Mouse (Mus musculus) ES-E14 (cell line): ENCODE data around the gene Plekho2. TPM values are rescaled to one million over a fixed set of nuclear protein-coding genes. Genes with fewer than 3 reads are reported as not detected.

ENCODE experiments used
- DNase-seq: peaks from one replicate; pipeline ENCODE4 v3.0.0-alpha.2; 2013; ENCODE audit warnings: low read depth, low spot score
- H3K27ac ChIP-seq: 2 replicates; pipeline ENCODE4 v1.5.1; 2012; ENCODE audit warnings: low read depth, mild to moderate bottlenecking, low read length, moderate library complexity, mixed read lengths; ENCODE audit not compliant: poor library complexity, insufficient read depth, severe bottlenecking
- H3K36me3 ChIP-seq: 2 replicates; pipeline ENCODE4 v1.6.1; 2012; ENCODE audit warnings: mild to moderate bottlenecking, low read length, moderate library complexity, mixed read lengths; ENCODE audit not compliant: control insufficient read depth, poor library complexity, insufficient read depth, severe bottlenecking
- H3K4me1 ChIP-seq, 2 experiments: fragments of 150-350 bp in 1 of 2; sonication (generic) in 1 of 2; 2 replicates each; pipeline ENCODE4 v1.6.1; 2012; ENCODE audit warnings: low read length in 2 of 2, mild to moderate bottlenecking in 1 of 2, mixed read lengths in 1 of 2; ENCODE audit not compliant: control insufficient read depth in 2 of 2, insufficient read depth in 2 of 2, poor library complexity in 1 of 2
- H3K4me3 ChIP-seq, 2 experiments: fragments of 150-350 bp in 1 of 2; sonication (generic) in 1 of 2; 2 replicates each; pipeline ENCODE4 v1.5.1; 2012; ENCODE audit warnings: low read length in 2 of 2, low read depth in 1 of 2, mild to moderate bottlenecking in 1 of 2, mixed read lengths in 1 of 2; ENCODE audit not compliant: insufficient read depth in 1 of 2, poor library complexity in 1 of 2, severe bottlenecking in 1 of 2
- H3K9ac ChIP-seq: 2 replicates; pipeline ENCODE4 v1.6.1; 2012; ENCODE audit warnings: low read depth, mild to moderate bottlenecking, low read length, mixed read lengths; ENCODE audit not compliant: poor library complexity, insufficient read depth, severe bottlenecking
- H3K9me3 ChIP-seq: fragments of 150-350 bp; sonication (generic); 2 replicates; pipeline ENCODE4 v1.6.1; 2012; ENCODE audit warnings: low read depth, mild to moderate bottlenecking, low read length; ENCODE audit not compliant: control insufficient read depth, insufficient read depth
- CHD2 ChIP-seq: IDR thresholded peaks from 2 replicates; pipeline ENCODE4 v1.6.1; 2014; ENCODE audit warnings: mild to moderate bottlenecking, low read depth, low read length, inconsistent platforms
- HCFC1 ChIP-seq: IDR thresholded peaks from 2 replicates; pipeline ENCODE4 v1.6.1; 2012; ENCODE audit warnings: low read length, inconsistent platforms, borderline replicate concordance; ENCODE audit not compliant: insufficient read depth
- MAFK ChIP-seq: IDR thresholded peaks from 2 replicates; pipeline ENCODE4 v1.6.1; 2014; ENCODE audit warnings: mild to moderate bottlenecking, low read depth, low read length, inconsistent platforms; ENCODE audit not compliant: insufficient read depth
- ZC3H11A ChIP-seq: IDR thresholded peaks from 2 replicates; pipeline ENCODE4 v1.6.1; 2012; ENCODE audit warnings: low read depth, mild to moderate bottlenecking, inconsistent platforms, low read length, borderline replicate concordance
- ZNF384 ChIP-seq: IDR thresholded peaks from 2 replicates; pipeline ENCODE4 v1.6.1; 2012; ENCODE audit warnings: low read depth, low read length, inconsistent platforms
- in situ Hi-C, 2 experiments: fragments of 600-800 bp; cut with MboI; formaldehyde crosslinking; loops; one replicate each; pipeline ENCODE4 v1.15.1; 2025; ENCODE audit warnings: low sequenced_read_pairs in 2 of 2, inconsistent platforms in 1 of 2; ENCODE audit not compliant: unreplicated experiment in 2 of 2
- total RNA-seq: library from RNA; depleted of rRNA; stranded (reverse); fragments of 300-350 nt; gene quantifications from 2 replicates; pipeline ENCODE4 v1.2.3, GENCODE M21; 2012

Plekho2 gene
- total RNA-seq, 1 experiment: 5.4 TPM

- Histone ChIP-seq H3K9me3 (no peaks in the 10 kb centered on the region), H3K27ac (no peak overlapping the region), H3K36me3 (no peaks in the 10 kb centered on the region), H3K4me3 (no peak overlapping the region), H3K9ac (no peak overlapping the region), H3K4me1 (peaks cover 10 to 21% of the 10 kb centered on the region in 2 experiments)
- DNase-seq: no peak
- TF ChIP-seq ZNF384: no peak
- no peak for TF ChIP-seq ZC3H11A
- no peak for TF ChIP-seq CHD2
- no peak for TF ChIP-seq HCFC1
- TF ChIP-seq MAFK: no peak
- in situ Hi-C loops: no loop called here
Measured at GRCm38 (mm10) chr9:65621666-65622065, 41.8 kb upstream of the Plekho2 start.

GRCm38 (mm10) chr9:65621196-65621595 lies 41.4 kb upstream of the Plekho2 start:
- no peak for DNase-seq
- Histone ChIP-seq H3K4me3 (no peak overlapping the region), H3K4me1 (peaks cover 10 to 20% of the 10 kb centered on the region in 2 experiments), H3K9ac (no peak overlapping the region), H3K9me3 (no peaks in the 10 kb centered on the region), H3K27ac (no peak overlapping the region), H3K36me3 (no peaks in the 10 kb centered on the region)
- in situ Hi-C loops: no loop called here
- TF ChIP-seq CHD2: no peak
- no peak for TF ChIP-seq ZC3H11A
- no peak for TF ChIP-seq ZNF384
- no peak for TF ChIP-seq MAFK
- TF ChIP-seq HCFC1: no peak

DNA sequence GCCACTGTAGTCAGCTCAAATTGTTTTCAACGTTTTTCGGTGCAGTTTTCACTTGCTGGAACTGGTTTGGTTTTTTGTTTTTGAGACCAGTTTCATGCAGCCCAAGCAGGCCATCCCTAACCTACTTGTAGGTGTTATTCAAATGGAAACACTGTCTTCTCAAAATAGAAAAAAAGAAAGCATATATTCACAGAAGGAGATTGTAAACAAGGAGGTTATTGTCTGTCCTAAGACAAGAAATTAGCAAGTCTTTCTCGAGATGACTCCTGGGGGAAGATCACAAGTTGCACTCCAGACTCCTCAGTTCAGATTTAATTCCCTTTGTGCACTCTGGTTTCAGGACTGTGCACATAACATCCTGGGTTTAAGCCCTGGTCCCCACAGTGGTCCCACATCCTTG lies 39.5 kb upstream of the Plekho2 start:
- Histone ChIP-seq H3K9ac (no peak overlapping the region), H3K27ac (peak overlapping the region; percentile 59), H3K9me3 (no peaks in the 10 kb centered on the region), H3K4me1 (peaks cover 8 to 13% of the 10 kb centered on the region in 2 experiments; a peak in 3 of 4 replicates), H3K4me3 (no peak overlapping the region), H3K36me3 (no peaks in the 10 kb centered on the region)
- in situ Hi-C loops: no loop called here
- TF ChIP-seq ZC3H11A (no peak), ZNF384 (no peak), CHD2 (no peak), HCFC1 (no peak), MAFK (no peak)
- DNase-seq: no peak

DNA sequence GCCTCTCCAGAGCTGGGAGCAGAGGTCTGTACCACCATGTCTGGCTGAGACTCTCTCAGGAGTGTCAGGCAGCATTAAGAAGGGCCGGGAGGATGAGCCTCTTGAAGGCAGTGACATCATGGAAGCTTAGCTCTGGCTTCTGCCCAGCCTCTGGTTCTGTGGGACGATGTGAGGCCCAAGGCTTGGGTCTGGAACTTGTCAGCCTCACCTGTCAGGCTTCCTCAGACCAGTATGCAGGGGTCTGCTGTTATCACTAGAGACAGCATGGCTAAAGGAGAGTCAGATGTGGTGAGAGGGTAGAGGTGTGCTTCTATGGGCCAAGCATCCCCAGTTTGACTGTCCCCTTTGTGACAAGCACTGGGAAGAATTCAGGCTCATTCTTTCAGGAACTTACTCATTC lies 33.3 kb upstream of the Plekho2 start:
- Histone ChIP-seq H3K27ac (no peak overlapping the region), H3K9me3 (no peaks in the 10 kb centered on the region), H3K4me3 (no peak overlapping the region), H3K36me3 (no peaks in the 10 kb centered on the region), H3K9ac (no peak overlapping the region), H3K4me1 (peaks cover 0 to 2% of the 10 kb centered on the region in 2 experiments; a peak in 1 of 4 replicates)
- no peak for DNase-seq
- TF ChIP-seq ZNF384 (no peak), MAFK (no peak), HCFC1 (no peak)
- in situ Hi-C loops: no loop called here

DNA sequence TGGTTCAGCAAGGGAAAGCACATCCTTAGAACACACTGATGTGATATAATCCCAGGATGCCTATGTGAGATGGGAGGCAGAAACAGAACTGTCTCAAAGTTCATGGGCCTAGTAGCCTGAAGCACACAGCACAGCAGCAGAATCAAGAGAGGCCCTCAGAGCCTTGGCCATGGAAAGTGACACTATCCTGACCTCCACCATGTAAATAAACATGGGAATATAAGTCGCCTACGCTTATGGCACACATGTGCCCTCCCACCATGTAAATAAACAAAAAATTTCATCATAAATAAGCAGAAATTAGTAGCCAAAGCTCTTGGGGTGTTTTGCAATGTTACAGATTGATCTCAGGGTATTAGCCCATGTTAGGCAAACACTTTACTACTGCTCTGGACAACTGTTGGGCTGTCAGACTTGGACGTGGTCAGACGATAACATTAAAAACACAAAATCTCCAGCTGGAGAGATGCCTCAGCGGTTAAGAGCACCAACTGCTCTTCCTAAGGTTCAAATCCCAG lies 32.2 kb upstream of the Plekho2 start:
- Histone ChIP-seq H3K36me3 (no peaks in the 10 kb centered on the region), H3K4me3 (no peak overlapping the region), H3K27ac (no peak overlapping the region), H3K4me1 (peaks cover 0 to 4% of the 10 kb centered on the region in 2 experiments; a peak in 2 of 4 replicates), H3K9me3 (no peaks in the 10 kb centered on the region), H3K9ac (no peak overlapping the region)
- in situ Hi-C loops: no loop called here
- no peak for DNase-seq
- TF ChIP-seq HCFC1 (no peak), CHD2 (no peak), ZC3H11A (no peak), MAFK (no peak), ZNF384 (no peak)
